Mouse (Mus musculus): ENCODE data around the gene A1bg. TPM values are rescaled to one million over a fixed set of nuclear protein-coding genes. Genes with fewer than 3 reads are reported as not detected.
A peak's percentile ranks its signal among the peaks of the same experiment; 100 is the strongest.

Gene A1bg
- polyA plus RNA-seq, 1 experiment from 2014 or later = not detected

DNA sequence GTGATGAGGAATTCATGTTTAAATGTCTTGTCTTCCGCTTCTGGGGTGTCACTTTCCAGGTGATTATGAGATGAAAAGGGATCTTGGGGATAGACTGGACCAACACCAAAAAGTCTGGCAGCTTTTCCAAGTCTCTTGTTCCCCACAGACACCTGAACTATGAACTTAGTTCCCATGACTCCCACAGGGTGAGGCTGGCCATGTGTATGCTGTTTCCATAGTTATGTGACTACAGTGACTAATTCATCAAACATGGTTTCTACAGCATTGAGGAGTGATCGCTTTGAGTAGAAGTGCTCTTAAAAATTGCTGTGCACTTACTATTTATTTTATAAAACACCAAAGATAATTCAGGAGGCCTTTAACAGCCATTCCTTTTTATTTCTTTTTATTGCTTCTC, 34.1 kb downstream of the A1bg start:
- 84% methylated on average over 2 of the region's 2 CpGs for WGBS
- 0 out of 2 replicates have a peak, but pooled peaks cover 5% of the 10 kb centered on the region for H3K4me1 ChIP-seq (ENCODE audit: control insufficient read depth, insufficient read depth, low read length)
- no peaks in the 10 kb centered on the region for H3K27me3 ChIP-seq (ENCODE audit: control insufficient read depth, insufficient read depth, low read length)
- no peak overlapping the region for H3K4me2 ChIP-seq (ENCODE audit: low read depth)
- H3K9ac ChIP-seq (ENCODE audit: low read length) = no peak overlapping the region
- H3K4me3 ChIP-seq (ENCODE audit: low read depth, low read length) = no peak overlapping the region
- H3K9me3 ChIP-seq (ENCODE audit: control insufficient read depth, low read length) = no peaks in the 10 kb centered on the region
- ATAC-seq (ENCODE audit: insufficient read depth, low FRiP score, low TSS enrichment) = no peak
- H3K36me3 ChIP-seq (ENCODE audit: control insufficient read depth, insufficient read depth, low read length) = no peaks in the 10 kb centered on the region
- H3K27ac ChIP-seq (ENCODE audit: low read depth, low read length) = no peak overlapping the region
- no peak for DNase-seq (ENCODE audit: low spot score)

- H3K4me1 ChIP-seq (ENCODE audit: control insufficient read depth, insufficient read depth, low read length) = no peaks in the 10 kb centered on the region
- WGBS = 88% methylated on average over 6 of the region's 6 CpGs
- no peaks in the 10 kb centered on the region for H3K9me3 ChIP-seq (ENCODE audit: control insufficient read depth, low read length)
- no peaks in the 10 kb centered on the region for H3K36me3 ChIP-seq (ENCODE audit: control insufficient read depth, insufficient read depth, low read length)
- no peak for ATAC-seq (ENCODE audit: insufficient read depth, low FRiP score, low TSS enrichment)
- H3K4me3 ChIP-seq (ENCODE audit: low read depth, low read length) = no peak overlapping the region
- no peaks in the 10 kb centered on the region for H3K27me3 ChIP-seq (ENCODE audit: control insufficient read depth, insufficient read depth, low read length)
- no peak overlapping the region for H3K4me2 ChIP-seq (ENCODE audit: low read depth)
- no peak overlapping the region for H3K9ac ChIP-seq (ENCODE audit: low read length)
- no peak for DNase-seq (ENCODE audit: low spot score)
- no peak overlapping the region for H3K27ac ChIP-seq (ENCODE audit: low read depth, low read length)
Measured at GRCm38 (mm10) chr15:60875721-60876120, 47.1 kb downstream of the A1bg start.

- no peak overlapping the region for H3K4me3 ChIP-seq (ENCODE audit: low read depth, low read length)
- ATAC-seq (ENCODE audit: insufficient read depth, low FRiP score, low TSS enrichment) (no peak), DNase-seq (ENCODE audit: low spot score) (no peak)
- no peaks in the 10 kb centered on the region for H3K9me3 ChIP-seq (ENCODE audit: control insufficient read depth, low read length)
- H3K4me2 ChIP-seq (ENCODE audit: low read depth) = no peak overlapping the region
- 94% methylated on average over 3 of the region's 3 CpGs for WGBS
- no peaks in the 10 kb centered on the region for H3K27me3 ChIP-seq (ENCODE audit: control insufficient read depth, insufficient read depth, low read length)
- H3K36me3 ChIP-seq (ENCODE audit: control insufficient read depth, insufficient read depth, low read length) = no peaks in the 10 kb centered on the region
- no peak overlapping the region for H3K27ac ChIP-seq (ENCODE audit: low read depth, low read length)
- H3K4me1 ChIP-seq (ENCODE audit: control insufficient read depth, insufficient read depth, low read length) = no peaks in the 10 kb centered on the region
- no peak overlapping the region for H3K9ac ChIP-seq (ENCODE audit: low read length)
Measured at GRCm38 (mm10) chr15:60862417-60862816, 60.4 kb downstream of the A1bg start.

DNA sequence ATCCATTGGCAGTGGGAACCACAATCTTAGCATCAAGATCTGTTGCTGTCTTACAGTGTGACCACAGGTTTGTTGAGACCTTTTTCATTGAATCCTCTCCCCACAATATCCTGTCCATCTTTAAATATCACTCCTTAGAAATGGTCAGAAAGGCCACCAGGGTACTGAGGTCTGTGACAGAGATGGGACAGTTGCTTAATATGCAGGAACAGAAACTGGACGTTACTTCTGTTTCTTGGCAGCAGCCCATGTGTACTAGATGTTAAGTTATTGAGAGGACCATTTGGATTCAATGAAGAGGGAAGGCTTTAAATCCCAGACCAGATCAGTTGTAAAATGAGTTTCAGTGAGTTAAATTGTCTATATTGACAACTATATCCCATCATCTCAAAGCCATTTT, 67.7 kb downstream of the A1bg start:
- Histone ChIP-seq H3K27ac (ENCODE audit: low read depth, low read length) (no peak overlapping the region), H3K4me2 (ENCODE audit: low read depth) (no peak overlapping the region), H3K36me3 (ENCODE audit: control insufficient read depth, insufficient read depth, low read length) (no peaks in the 10 kb centered on the region), H3K27me3 (ENCODE audit: control insufficient read depth, insufficient read depth, low read length) (no peaks in the 10 kb centered on the region), H3K4me1 (ENCODE audit: control insufficient read depth, insufficient read depth, low read length) (0 out of 2 replicates have a peak, but pooled peaks cover 5% of the 10 kb centered on the region), H3K9me3 (ENCODE audit: control insufficient read depth, low read length) (no peaks in the 10 kb centered on the region), H3K4me3 (ENCODE audit: low read depth, low read length) (no peak overlapping the region), H3K9ac (ENCODE audit: low read length) (no peak overlapping the region)
- ATAC-seq (ENCODE audit: insufficient read depth, low FRiP score, low TSS enrichment) = no peak
- DNase-seq (ENCODE audit: low spot score) = no peak
- 88% methylated on average over 1 of the region's 1 CpGs for WGBS

GRCm38 (mm10) chr15:60854151-60854550, 68.7 kb downstream of the A1bg start:
- no peak overlapping the region for H3K4me2 ChIP-seq (ENCODE audit: low read depth)
- H3K9me3 ChIP-seq (ENCODE audit: control insufficient read depth, low read length) = no peaks in the 10 kb centered on the region
- H3K9ac ChIP-seq (ENCODE audit: low read length) = no peak overlapping the region
- no peaks in the 10 kb centered on the region for H3K36me3 ChIP-seq (ENCODE audit: control insufficient read depth, insufficient read depth, low read length)
- H3K27me3 ChIP-seq (ENCODE audit: control insufficient read depth, insufficient read depth, low read length) = no peaks in the 10 kb centered on the region
- no peak overlapping the region for H3K27ac ChIP-seq (ENCODE audit: low read depth, low read length)
- 0 out of 2 replicates have a peak, but pooled peaks cover 5% of the 10 kb centered on the region for H3K4me1 ChIP-seq (ENCODE audit: control insufficient read depth, insufficient read depth, low read length)
- DNase-seq (ENCODE audit: low spot score) (no peak), ATAC-seq (ENCODE audit: insufficient read depth, low FRiP score, low TSS enrichment) (no peak)
- 91% methylated on average over 4 of the region's 4 CpGs for WGBS
- no peak overlapping the region for H3K4me3 ChIP-seq (ENCODE audit: low read depth, low read length)

- ATAC-seq (ENCODE audit: insufficient read depth, low FRiP score, low TSS enrichment) = 0 out of 2 replicates have a peak, but pooled peaks have one; percentile 31
- H3K4me3 ChIP-seq (ENCODE audit: low read depth, low read length) = no peak within 1 kb of the TSS
- no peaks in the 10 kb centered on the region for H3K9me3 ChIP-seq (ENCODE audit: control insufficient read depth, low read length)
- H3K4me1 ChIP-seq (ENCODE audit: control insufficient read depth, insufficient read depth, low read length) = 0 out of 2 replicates have a peak, but pooled peaks cover 5% of the 10 kb centered on the region
- H3K36me3 ChIP-seq (ENCODE audit: control insufficient read depth, insufficient read depth, low read length) = no peaks in the 10 kb centered on the region
- H3K9ac ChIP-seq (ENCODE audit: low read length) = no peak within 1 kb of the TSS
- no peak within 1 kb of the TSS for H3K4me2 ChIP-seq (ENCODE audit: low read depth)
- no peaks in the 10 kb centered on the region for H3K27me3 ChIP-seq (ENCODE audit: control insufficient read depth, insufficient read depth, low read length)
- H3K27ac ChIP-seq (ENCODE audit: low read depth, low read length) = 0 out of 2 replicates have a peak within 1 kb of the TSS, but pooled peaks have one; percentile 14
- DNase-seq (ENCODE audit: low spot score) = peak; percentile 51
- 38% methylated on average over 17 of the region's 17 CpGs for WGBS
Measured at GRCm38 (mm10) chr15:60853231-60853999, 69.4 kb downstream of the A1bg start, which contains the start of gene Fam84b. Gene Fam84b (minus strand): TSS chr15:60853778.

DNA sequence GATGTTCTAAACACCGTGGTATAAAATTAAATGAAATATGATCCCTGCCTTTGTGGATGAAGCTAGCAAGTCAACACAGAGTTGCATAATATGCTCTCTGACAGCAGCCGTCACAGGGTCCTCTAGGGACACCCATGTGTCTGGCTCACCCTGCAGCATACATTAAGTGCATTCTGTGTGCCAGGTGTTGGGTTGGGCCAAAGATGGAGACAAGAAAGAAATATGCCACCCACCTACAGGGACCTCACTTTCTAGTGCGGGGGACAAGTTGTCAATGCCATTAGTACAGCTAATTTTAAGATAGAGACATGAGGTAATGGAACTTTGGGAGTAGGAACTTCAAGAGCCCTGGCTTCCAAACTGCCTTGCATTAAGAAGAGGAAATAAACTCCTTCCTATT, 74.2 kb downstream of the A1bg start:
- WGBS = 73% methylated on average over 3 of the region's 3 CpGs
- no peaks in the 10 kb centered on the region for H3K36me3 ChIP-seq (ENCODE audit: control insufficient read depth, insufficient read depth, low read length)
- no peak overlapping the region for H3K9ac ChIP-seq (ENCODE audit: low read length)
- ATAC-seq (ENCODE audit: insufficient read depth, low FRiP score, low TSS enrichment) (no peak), DNase-seq (ENCODE audit: low spot score) (no peak)
- H3K27ac ChIP-seq (ENCODE audit: low read depth, low read length) = no peak overlapping the region
- no peak overlapping the region for H3K4me3 ChIP-seq (ENCODE audit: low read depth, low read length)
- H3K9me3 ChIP-seq (ENCODE audit: control insufficient read depth, low read length) = no peaks in the 10 kb centered on the region
- no peaks in the 10 kb centered on the region for H3K27me3 ChIP-seq (ENCODE audit: control insufficient read depth, insufficient read depth, low read length)
- H3K4me1 ChIP-seq (ENCODE audit: control insufficient read depth, insufficient read depth, low read length) = 0 out of 2 replicates have a peak, but pooled peaks cover 5% of the 10 kb centered on the region
- no peak overlapping the region for H3K4me2 ChIP-seq (ENCODE audit: low read depth)

Data from neural tube, embryonic 11.5 days (tissue).